Comparison of ENCODE assay signal across 10 mouse cellular contexts in the genomic region with DNA sequence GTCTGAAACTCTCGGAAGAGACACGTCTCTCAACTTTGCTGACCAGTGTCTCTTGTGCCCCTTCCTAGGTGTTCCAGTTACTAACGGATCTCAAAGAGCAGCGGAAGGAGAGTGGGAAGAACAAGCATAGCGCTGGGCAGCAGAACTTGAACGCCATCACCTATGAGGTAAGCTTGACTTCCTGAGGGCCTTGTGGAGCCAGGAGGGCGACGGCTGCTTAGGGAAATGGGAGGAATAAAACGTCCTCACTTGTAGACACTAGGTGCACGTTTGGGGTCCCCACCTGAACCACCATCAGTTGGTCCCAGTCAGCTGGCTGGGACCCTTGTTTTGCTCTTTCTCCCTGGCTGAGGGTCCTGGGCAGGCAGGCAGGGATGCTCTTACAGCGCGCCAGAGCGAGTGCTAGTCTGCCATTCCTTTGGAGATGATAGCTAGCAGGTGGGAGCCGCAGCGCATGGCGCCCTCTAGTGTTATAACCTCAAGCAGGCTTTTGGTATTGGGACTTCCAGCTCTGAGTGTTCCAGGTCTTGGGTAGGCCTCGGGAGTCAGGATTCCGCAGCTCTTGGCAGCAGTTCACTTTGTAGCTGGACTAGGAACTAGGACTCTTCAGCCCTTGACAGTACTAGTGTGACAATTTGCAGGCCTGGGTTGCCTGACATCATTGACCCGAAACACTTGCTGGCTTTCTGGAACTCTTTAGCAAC. TPM values are rescaled to one million over a fixed set of nuclear protein-coding genes. Genes with fewer than 3 reads are reported as not detected.
DNase-seq lines count a peak whose midpoint lies in the region; ATAC-seq and TF ChIP-seq lines count a peak whose summit lies in the region.
"Had no signal": no experiment of that assay in that cellular context is flagged by ENCODE, and none has a peak within 500 bp of the region (broad histone marks: within the 10 kb centered on the region; RNA-seq: fewer than 3 reads in every experiment).

No protein-coding gene starts in this region.

- no peaks in the 10 kb centered on the region for H3K4me1 ChIP-seq in kidney, embryonic 15.5 days
- no peaks in the 10 kb centered on the region for H3K4me1 ChIP-seq in embryonic facial prominence, embryonic 10.5 days
- no peaks in the 10 kb centered on the region for H3K4me1 ChIP-seq in hindbrain, postnatal 0 days (ENCODE audit: insufficient read depth, low read length)
- no peaks in the 10 kb centered on the region for H3K4me1 ChIP-seq in midbrain, postnatal 0 days (ENCODE audit: insufficient read depth, low read length)
- H3K4me1 ChIP-seq in stomach, postnatal 0 days (replicated peaks; ENCODE audit: control insufficient read depth, insufficient read depth) = no peaks in the 10 kb centered on the region
- H3K4me1 ChIP-seq: neural tube, embryonic 12.5 days had no signal

- TF ChIP-seq CTCF in hindbrain, postnatal 0 days (IDR thresholded peaks at IDR 0.05; ENCODE audit: low read depth) = peak; percentile 74
- peak; percentile 77 for TF ChIP-seq CTCF in left cerebral cortex, adult 2 months (IDR thresholded peaks at IDR 0.05)
- peak; percentile 73 for TF ChIP-seq CTCF in midbrain, postnatal 0 days (IDR thresholded peaks at IDR 0.05)
- peak; percentile 86 for TF ChIP-seq CTCF in stomach, postnatal 0 days (IDR thresholded peaks at IDR 0.05; ENCODE audit: low read depth)

- no peak for ATAC-seq in kidney, embryonic 15.5 days (replicated peaks; ENCODE audit: low FRiP score)
- ATAC-seq in hindbrain, postnatal 0 days = no peak
- no peak for ATAC-seq in midbrain, postnatal 0 days (ENCODE audit: low FRiP score)
- peak; percentile 85 for ATAC-seq in stomach, postnatal 0 days (ENCODE audit: low FRiP score, low TSS enrichment)

- 72% methylated on average over 19 of the region's 19 CpGs for WGBS in kidney, embryonic 15.5 days
- 67% methylated on average over 19 of the region's 19 CpGs for WGBS in embryonic facial prominence, embryonic 10.5 days
- WGBS in hindbrain, postnatal 0 days = 66% methylated on average over 19 of the region's 19 CpGs
- whole genome bisulfite sequencing in midbrain, postnatal 0 days = 65% methylated on average over 19 of the region's 19 CpGs
- 59% methylated on average over 19 of the region's 19 CpGs for WGBS in stomach, postnatal 0 days

- H3K27ac ChIP-seq in kidney, embryonic 15.5 days = no peak overlapping the region
- no peak overlapping the region for H3K27ac ChIP-seq in embryonic facial prominence, embryonic 10.5 days (replicated peaks)
- no peak overlapping the region for H3K27ac ChIP-seq in hindbrain, postnatal 0 days
- H3K27ac ChIP-seq in left cerebral cortex, adult 2 months = no peak overlapping the region
- no peak overlapping the region for H3K27ac ChIP-seq in midbrain, postnatal 0 days (ENCODE audit: low read depth, low read length)
- no peak overlapping the region for H3K27ac ChIP-seq in stomach, postnatal 0 days (replicated peaks)
- H3K27ac ChIP-seq: neural tube, embryonic 12.5 days had no signal

- H3K9me3 ChIP-seq in kidney, embryonic 15.5 days (replicated peaks) = no peaks in the 10 kb centered on the region
- no peaks in the 10 kb centered on the region for H3K9me3 ChIP-seq in embryonic facial prominence, embryonic 10.5 days
- H3K9me3 ChIP-seq in hindbrain, postnatal 0 days (ENCODE audit: low read length) = no peaks in the 10 kb centered on the region
- no peaks in the 10 kb centered on the region for H3K9me3 ChIP-seq in midbrain, postnatal 0 days (ENCODE audit: low read length)
- no peaks in the 10 kb centered on the region for H3K9me3 ChIP-seq in stomach, postnatal 0 days (ENCODE audit: control insufficient read depth, low read length)
- H3K9me3 ChIP-seq: neural tube, embryonic 12.5 days had no signal

- H3K36me3 ChIP-seq in kidney, embryonic 15.5 days = peaks cover 71% of the 10 kb centered on the region
- H3K36me3 ChIP-seq in embryonic facial prominence, embryonic 10.5 days (replicated peaks) = peaks cover 72% of the 10 kb centered on the region
- peaks cover 44% of the 10 kb centered on the region for H3K36me3 ChIP-seq in hindbrain, postnatal 0 days (ENCODE audit: insufficient read depth, low read length)
- H3K36me3 ChIP-seq in midbrain, postnatal 0 days (ENCODE audit: insufficient read depth, low read length) = peaks cover 47% of the 10 kb centered on the region
- peaks cover 13% of the 10 kb centered on the region; the same call in 1 of the 2 replicates for H3K36me3 ChIP-seq in stomach, postnatal 0 days (ENCODE audit: control insufficient read depth, insufficient read depth, low read length)

- peak; percentile 67 for DNase-seq in kidney, adult 11 months
- DNase-seq in adrenal gland, adult 8-10 months = peak; percentile 58
- peak; percentile 75 for DNase-seq in embryonic facial prominence, embryonic 10.5 days (ENCODE audit: low spot score)
- peak; percentile 74 for DNase-seq in hindbrain, postnatal 0 days (ENCODE audit: low spot score)
- peak; percentile 39 to 45 for DNase-seq in left cerebral cortex, adult 2 months (ENCODE audit: extremely low spot score in 1 of 2, low spot score in 2 of 2)
- DNase-seq in midbrain, postnatal 0 days (ENCODE audit: low spot score) = peak; percentile 60
- DNase-seq in stomach, postnatal 0 days (ENCODE audit: low spot score) = peak; percentile 71

- no peak overlapping the region for H3K9ac ChIP-seq in kidney, embryonic 15.5 days
- H3K9ac ChIP-seq in hindbrain, postnatal 0 days (replicated peaks; ENCODE audit: low read length) = no peak overlapping the region
- no peak overlapping the region for H3K9ac ChIP-seq in midbrain, postnatal 0 days (replicated peaks; ENCODE audit: low read length, poor library complexity, severe bottlenecking)
- no peak overlapping the region for H3K9ac ChIP-seq in stomach, postnatal 0 days (ENCODE audit: low read length)
- H3K9ac ChIP-seq: neural tube, embryonic 12.5 days had no signal

- H3K4me2 ChIP-seq in kidney, embryonic 15.5 days = no peak overlapping the region
- no peak overlapping the region for H3K4me2 ChIP-seq in hindbrain, postnatal 0 days (ENCODE audit: low read depth, low read length)
- no peak overlapping the region for H3K4me2 ChIP-seq in midbrain, postnatal 0 days (ENCODE audit: low read depth, low read length, poor library complexity, severe bottlenecking)
- no peak overlapping the region for H3K4me2 ChIP-seq in stomach, postnatal 0 days (replicated peaks; ENCODE audit: low read depth)
- H3K4me2 ChIP-seq: neural tube, embryonic 12.5 days had no signal

- TF ChIP-seq EP300 in stomach, postnatal 0 days (optimal IDR thresholded peaks at IDR 0.05) = no peak

- no peaks in the 10 kb centered on the region for H3K27me3 ChIP-seq in kidney, embryonic 15.5 days
- no peaks in the 10 kb centered on the region for H3K27me3 ChIP-seq in embryonic facial prominence, embryonic 10.5 days (replicated peaks; ENCODE audit: low read depth, poor library complexity, severe bottlenecking)
- no peaks in the 10 kb centered on the region for H3K27me3 ChIP-seq in hindbrain, postnatal 0 days (ENCODE audit: insufficient read depth, low read length)
- no peaks in the 10 kb centered on the region for H3K27me3 ChIP-seq in midbrain, postnatal 0 days (ENCODE audit: insufficient read depth, low read length)
- no peaks in the 10 kb centered on the region for H3K27me3 ChIP-seq in stomach, postnatal 0 days (ENCODE audit: control insufficient read depth, insufficient read depth, low read length)
- H3K27me3 ChIP-seq: neural tube, embryonic 12.5 days had no signal

- intact Hi-C loops in left cerebral cortex, adult 2 months (cut with DNase I) = loop anchor here (1.0 kb wide), 1 partner anchor 14 kb away; no protein-coding TSS in a partner anchor

- no peak overlapping the region for H3K4me3 ChIP-seq in kidney, embryonic 15.5 days (replicated peaks)
- H3K4me3 ChIP-seq in embryonic facial prominence, embryonic 10.5 days = no peak overlapping the region
- H3K4me3 ChIP-seq in hindbrain, postnatal 0 days (ENCODE audit: low read length) = no peak overlapping the region
- no peak overlapping the region for H3K4me3 ChIP-seq in left cerebral cortex, adult 2 months
- H3K4me3 ChIP-seq in midbrain, postnatal 0 days (ENCODE audit: low read depth, low read length) = no peak overlapping the region
- no peak overlapping the region for H3K4me3 ChIP-seq in stomach, postnatal 0 days (ENCODE audit: low read depth, low read length)
- H3K4me3 ChIP-seq: erythroblast, embryonic 14.5 days; neural tube, embryonic 12.5 days had no signal

RNA-seq across cellular contexts. Expression of a gene that starts 8.8 kb away (rescaled TPM):
- polyA plus RNA-seq in kidney, embryonic 15.5 days (2015; fragmentation: Nextera tagmentation; extraction: Ambion mirVana) = 39.0 and 40.6 TPM in 2 replicates
- total RNA-seq in adrenal gland, adult 8-10 months (2022) = 10 to 100 TPM; 44.8 to 48.3 (median 47.7) TPM
- 53.3 and 54.4 TPM in 2 replicates for polyA plus RNA-seq in embryonic facial prominence, embryonic 10.5 days (2016; fragmentation: Nextera tagmentation; extraction: Ambion mirVana)
- total RNA-seq in hindbrain, postnatal 0 days (2014; rRNA removed) = 34.4 and 39.8 TPM in 2 replicates
- polyA plus RNA-seq in hindbrain, postnatal 0 days (2015; fragmentation: Nextera tagmentation; extraction: Ambion mirVana) = 73.7 and 83.0 TPM in 2 replicates
- 10 to 100 TPM; 30.2 to 30.8 TPM for total RNA-seq in left cerebral cortex, adult 2 months (2021)
- total RNA-seq in midbrain, postnatal 0 days (2014; rRNA removed) = 54.0 and 63.3 TPM in 2 replicates
- 86.8 and 90.9 TPM in 2 replicates for polyA plus RNA-seq in midbrain, postnatal 0 days (2015; fragmentation: Nextera tagmentation; extraction: Ambion mirVana)
- 26.0 and 26.4 TPM in 2 replicates for polyA plus RNA-seq in stomach, postnatal 0 days (2015; fragmentation: Nextera tagmentation; extraction: Ambion mirVana)

RNA-seq across cellular contexts. Expression of a gene that starts 8.9 kb away (rescaled TPM):
- polyA plus RNA-seq in kidney, embryonic 15.5 days (2015; fragmentation: Nextera tagmentation; extraction: Ambion mirVana) = 49.9 and 50.6 TPM in 2 replicates
- total RNA-seq in adrenal gland, adult 8-10 months (2022) = 100 to 1,000 TPM; 137 to 158 (median 148) TPM
- polyA plus RNA-seq in embryonic facial prominence, embryonic 10.5 days (2016; fragmentation: Nextera tagmentation; extraction: Ambion mirVana) = 34.2 and 34.8 TPM in 2 replicates
- total RNA-seq in hindbrain, postnatal 0 days (2014; rRNA removed) = 24.9 and 31.4 TPM in 2 replicates
- 43.2 and 52.3 TPM in 2 replicates for polyA plus RNA-seq in hindbrain, postnatal 0 days (2015; fragmentation: Nextera tagmentation; extraction: Ambion mirVana)
- total RNA-seq in left cerebral cortex, adult 2 months (2021) = 10 to 100 TPM; 15.7 to 23.5 TPM
- 34.0 and 39.1 TPM in 2 replicates for total RNA-seq in midbrain, postnatal 0 days (2014; rRNA removed)
- 52.8 and 54.0 TPM in 2 replicates for polyA plus RNA-seq in midbrain, postnatal 0 days (2015; fragmentation: Nextera tagmentation; extraction: Ambion mirVana)
- polyA plus RNA-seq in stomach, postnatal 0 days (2015; fragmentation: Nextera tagmentation; extraction: Ambion mirVana) = 27.3 and 36.1 TPM in 2 replicates

RNA-seq across cellular contexts. Expression of a gene that starts 35.1 kb away (rescaled TPM):
- 53.7 and 55.2 TPM in 2 replicates for polyA plus RNA-seq in kidney, embryonic 15.5 days (2015; fragmentation: Nextera tagmentation; extraction: Ambion mirVana)
- total RNA-seq in adrenal gland, adult 8-10 months (2022) = 10 to 100 TPM; 57.5 to 75.2 (median 68.5) TPM
- polyA plus RNA-seq in embryonic facial prominence, embryonic 10.5 days (2016; fragmentation: Nextera tagmentation; extraction: Ambion mirVana) = 45.3 and 47.7 TPM in 2 replicates
- 26.2 and 27.4 TPM in 2 replicates for total RNA-seq in hindbrain, postnatal 0 days (2014; rRNA removed)
- 44.7 and 47.0 TPM in 2 replicates for polyA plus RNA-seq in hindbrain, postnatal 0 days (2015; fragmentation: Nextera tagmentation; extraction: Ambion mirVana)
- 10 to 100 TPM; 10.3 to 12.2 TPM for total RNA-seq in left cerebral cortex, adult 2 months (2021)
- total RNA-seq in midbrain, postnatal 0 days (2014; rRNA removed) = 22.0 and 26.7 TPM in 2 replicates
- 42.3 and 44.9 TPM in 2 replicates for polyA plus RNA-seq in midbrain, postnatal 0 days (2015; fragmentation: Nextera tagmentation; extraction: Ambion mirVana)
- polyA plus RNA-seq in stomach, postnatal 0 days (2015; fragmentation: Nextera tagmentation; extraction: Ambion mirVana) = 32.0 and 33.9 TPM in 2 replicates

RNA-seq across cellular contexts. Expression of a gene that starts 35.2 kb away (rescaled TPM):
- polyA plus RNA-seq in kidney, embryonic 15.5 days (2015; fragmentation: Nextera tagmentation; extraction: Ambion mirVana) = 67.7 and 72.5 TPM in 2 replicates
- 10 to 100 TPM; 46.9 to 86.8 (median 67.7) TPM for total RNA-seq in adrenal gland, adult 8-10 months (2022)
- 52.3 and 55.6 TPM in 2 replicates for polyA plus RNA-seq in embryonic facial prominence, embryonic 10.5 days (2016; fragmentation: Nextera tagmentation; extraction: Ambion mirVana)
- 35.6 and 38.1 TPM in 2 replicates for total RNA-seq in hindbrain, postnatal 0 days (2014; rRNA removed)
- polyA plus RNA-seq in hindbrain, postnatal 0 days (2015; fragmentation: Nextera tagmentation; extraction: Ambion mirVana) = 46.7 and 48.7 TPM in 2 replicates
- 10 to 100 TPM; 34.0 to 34.1 TPM for total RNA-seq in left cerebral cortex, adult 2 months (2021)
- total RNA-seq in midbrain, postnatal 0 days (2014; rRNA removed) = 37.1 and 46.5 TPM in 2 replicates
- polyA plus RNA-seq in midbrain, postnatal 0 days (2015; fragmentation: Nextera tagmentation; extraction: Ambion mirVana) = 50.0 TPM in 2 replicates
- polyA plus RNA-seq in stomach, postnatal 0 days (2015; fragmentation: Nextera tagmentation; extraction: Ambion mirVana) = 44.5 and 47.3 TPM in 2 replicates
